Mouse (Mus musculus) layer of hippocampus, adult 8-10 months (tissue): ENCODE results near the gene Cct6b. TPM values are rescaled to one million over a fixed set of nuclear protein-coding genes. Genes with fewer than 3 reads are reported as not detected.
A peak's percentile ranks its signal among the peaks of the same experiment; 100 is the strongest.
"Not testable (repeated sequence)": the region's sequence is repeated elsewhere in the genome, so short reads cannot be mapped to it uniquely, and the experiment has no call there.

Experiments
- DNase-seq, 2 experiments: peaks; one replicate each; pipeline ENCODE4 v3.0.0; 2022; ENCODE audit warnings: low spot score in 2 of 2
- total RNA-seq, 4 experiments: library from RNA; stranded (reverse); gene quantifications; 2 replicates each; pipeline ENCODE4 v1.2.4; 2022

Cct6b gene
- total RNA-seq, 4 experiments from 2014 or later = 0.26 to 0.48 (median 0.39) TPM

GRCm38 (mm10) chr11:82705082-82705481 is 59.0 kb downstream of the Cct6b start:
- no peak for DNase-seq

GRCm38 (mm10) chr11:82699865-82700410 is 64.2 kb downstream of the Cct6b start:
- DNase-seq = no peak

- DNase-seq = no peak
These were observed 68.2 kb downstream of the Cct6b start for GRCm38 (mm10) chr11:82695930-82696329.

- not testable (repeated sequence) for DNase-seq
These were observed 69.2 kb downstream of the Cct6b start for GRCm38 (mm10) chr11:82694947-82695346.

- no peak for DNase-seq
These were observed 71.5 kb downstream of the Cct6b start for GRCm38 (mm10) chr11:82692668-82693067.

- DNase-seq = no peak
These were observed 73.6 kb downstream of the Cct6b start for GRCm38 (mm10) chr11:82690476-82690875.

- DNase-seq = no peak
These were observed 76.5 kb downstream of the Cct6b start for GRCm38 (mm10) chr11:82687668-82688067.

GRCm38 (mm10) chr11:82684676-82685075 is 79.4 kb downstream of the Cct6b start:
- DNase-seq = peak; percentile 62 to 76

- DNase-seq = peak in 1 of 2 experiments; percentile 14
These were observed 80.2 kb downstream of the Cct6b start for GRCm38 (mm10) chr11:82683765-82684505.

GRCm38 (mm10) chr11:82678561-82678960 is 85.6 kb downstream of the Cct6b start:
- no peak for DNase-seq

Other genes with a start within 250 kb of the Cct6b start
- 10 to 100 TPM; 11.3 to 15.8 (median 14.8) TPM for gene Zfp830, start within 50 bp of the Cct6b start, total RNA-seq
- 10 to 100 TPM; 23.9 to 31.5 (median 26.7) TPM for gene Lig3, start 16.8 kb upstream of the Cct6b start, total RNA-seq
- 10 to 100 TPM; 12.1 to 16.0 (median 14.8) TPM for gene Rffl, start 106.9 kb upstream of the Cct6b start, total RNA-seq
- gene Rad51d, start 126.3 kb upstream of the Cct6b start, total RNA-seq = 10 to 100 TPM; 15.1 to 18.6 (median 17.1) TPM
- gene Fndc8, start 127.8 kb upstream of the Cct6b start, total RNA-seq = not detected
- 10 to 100 TPM; 39.5 to 51.7 (median 46.7) TPM for gene Nle1, start 144.1 kb upstream of the Cct6b start, total RNA-seq
- 1 to 10 TPM; 1.2 to 2.6 (median 1.6) TPM for gene Unc45b, start 146.2 kb upstream of the Cct6b start, total RNA-seq
- 1 to 10 TPM; 4.1 to 6.8 (median 5.0) TPM for gene Slfn5, start 187.0 kb upstream of the Cct6b start, total RNA-seq
- 1 to 10 TPM in 2 of 4 experiments, under 1 TPM in 2; 0.23 to 1.7 (median 0.92) TPM for gene Slfn9, start 227.5 kb upstream of the Cct6b start, total RNA-seq